Mouse (Mus musculus) mesoderm, embryonic 11.5 days (tissue): ENCODE measurements around the gene Cldn6.

Source experiments
- DNase-seq: peaks from one replicate; pipeline ENCODE4 v3.0.0-alpha.2; 2012; ENCODE audit warnings: low read depth, low spot score

Cldn6 gene

DNA sequence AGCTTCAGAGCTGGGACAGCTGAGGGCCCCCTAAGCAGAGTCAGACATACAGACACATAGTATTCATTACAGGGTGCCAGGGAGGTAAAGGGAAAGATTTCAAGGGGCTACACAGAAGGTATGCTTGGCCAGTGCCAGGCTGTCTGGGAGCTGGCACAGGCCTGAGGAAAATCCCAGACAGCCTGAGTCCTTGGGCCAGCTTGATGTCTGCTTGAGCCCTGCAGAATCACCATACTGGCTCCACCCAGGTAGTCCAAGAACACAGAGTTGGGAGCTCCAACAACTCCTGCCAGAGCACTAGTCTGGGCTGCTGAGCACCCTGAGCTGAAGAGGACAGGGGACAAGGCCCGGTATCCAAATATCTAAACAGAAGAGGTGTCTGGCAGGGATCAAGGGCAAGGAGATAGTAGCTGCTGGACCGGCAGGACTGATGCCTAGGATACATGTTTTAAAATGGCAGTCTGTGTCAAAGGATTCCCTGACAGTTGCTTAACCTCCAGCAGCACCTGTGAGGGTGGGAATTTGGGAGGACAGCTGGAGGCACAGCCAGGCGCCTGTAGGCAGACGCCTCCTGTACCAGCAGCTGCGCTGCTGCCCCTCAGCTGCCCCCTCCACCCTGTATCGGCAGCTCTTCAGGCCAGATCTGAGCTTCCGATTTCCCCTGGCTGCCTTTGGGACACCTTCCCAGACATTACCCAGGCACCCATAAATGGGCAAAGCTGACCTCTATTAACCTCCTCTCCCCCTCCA, 43.5 kb downstream of the Cldn6 start, which contains the start of gene 1520401A03Rik:
1520401A03Rik (minus strand) TSS at position 408 of the 750 bp plus-strand sequence.
- DNase-seq: no peak

GRCm38 (mm10) chr17:23725477-23725876, 46.4 kb downstream of the Cldn6 start:
- DNase-seq: no peak

DNA sequence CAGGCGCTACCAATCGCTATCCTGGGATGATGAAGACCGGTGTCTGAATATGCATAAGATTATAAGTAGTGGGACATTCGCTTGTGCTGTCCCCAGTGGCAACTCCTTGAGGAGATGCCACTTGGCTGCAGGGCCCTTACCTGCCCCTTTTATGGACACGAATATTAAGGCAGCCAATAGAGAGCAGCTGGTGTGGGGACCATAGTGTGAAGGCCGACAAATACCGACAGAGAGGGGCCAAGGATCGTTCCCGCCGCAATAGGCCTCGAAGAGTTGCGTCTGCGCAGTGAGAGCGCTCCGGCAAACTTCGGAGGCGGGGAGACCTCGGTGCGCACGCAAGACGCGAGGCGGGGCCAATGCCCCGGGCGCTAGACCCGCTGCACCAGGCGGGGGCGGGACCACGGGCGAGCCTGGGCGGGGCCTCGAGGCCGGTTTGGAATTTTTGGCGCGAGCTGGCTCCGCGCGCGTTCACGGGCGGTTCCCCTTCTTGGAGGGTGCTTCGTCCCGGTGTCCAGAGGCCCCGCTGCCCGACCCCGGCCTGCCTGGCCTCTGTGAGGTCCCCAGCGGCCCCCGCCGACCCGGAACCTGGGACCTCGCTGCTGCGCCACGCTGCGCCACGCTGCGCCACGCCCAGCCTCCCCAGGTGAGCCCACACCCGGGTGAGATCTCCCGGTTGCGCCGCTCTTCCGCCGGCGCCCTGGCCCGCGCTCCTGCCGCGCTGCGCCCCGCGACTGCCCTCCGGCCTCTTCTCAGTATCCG, 47.1 kb downstream of the Cldn6 start, which contains the start of gene Pkmyt1:
Pkmyt1 (plus strand) TSS at position 338 of the 759 bp plus-strand sequence.
- peak; percentile 95 for DNase-seq

GRCm38 (mm10) chr17:23726758-23727142, 47.7 kb downstream of the Cldn6 start:
- DNase-seq: peak; percentile 77

- no peak for DNase-seq
Observed at GRCm38 (mm10) chr17:23730441-23730840, 51.4 kb downstream of the Cldn6 start.
